Mouse (Mus musculus) lung, postnatal 0 days (tissue): Measurements from ENCODE around the gene Stxbp4.

Experiments used
- CTCF ChIP-seq: IDR thresholded peaks from 2 replicates; pipeline ENCODE4 v1.5.1; 2016; ENCODE audit warnings: antibody characterized with exemption, mild to moderate bottlenecking
- EP300 ChIP-seq: IDR thresholded peaks from 2 replicates; pipeline ENCODE4 v1.6.1; 2016; ENCODE audit warnings: antibody characterized with exemption, mild to moderate bottlenecking, control low read depth

DNA sequence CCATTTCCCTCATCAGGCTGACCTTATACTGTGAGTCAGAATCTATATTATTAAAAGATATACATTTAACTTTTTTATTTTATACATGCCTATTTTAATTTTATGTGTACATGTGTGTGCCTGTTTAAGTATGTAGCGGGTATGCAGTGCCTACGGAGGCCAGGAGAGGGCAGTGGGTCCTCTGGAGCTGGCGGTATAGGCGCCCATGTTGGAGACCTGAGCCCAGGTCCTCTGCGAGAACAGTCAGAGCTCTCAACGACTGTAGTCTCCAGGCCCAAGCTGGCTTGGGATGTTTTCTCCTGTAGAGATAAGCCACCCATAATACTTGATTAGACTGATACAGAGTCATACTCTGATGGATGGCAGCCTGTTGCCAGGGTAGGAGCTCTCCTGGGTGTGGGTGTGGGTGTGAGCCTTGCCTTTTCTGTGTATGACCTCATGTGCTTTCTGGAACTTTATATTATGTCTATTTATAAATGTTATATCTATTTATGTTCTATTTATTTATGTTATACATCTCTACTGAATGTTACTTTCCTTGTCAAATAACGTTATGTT, 62.3 kb downstream of the Stxbp4 start:
- TF ChIP-seq CTCF (peak; percentile 34), EP300 (no peak)
